Mouse (Mus musculus): ENCODE measurements at regions not wholly inside any gene's neighbourhood (a gene's known extent, or its start where the extent isn't known, plus 50 kb on each side); places are given as distances from the start of the nearest gene placed in this dataset.
A peak's percentile ranks its signal among the peaks of the same experiment; 100 is the strongest.

DNA sequence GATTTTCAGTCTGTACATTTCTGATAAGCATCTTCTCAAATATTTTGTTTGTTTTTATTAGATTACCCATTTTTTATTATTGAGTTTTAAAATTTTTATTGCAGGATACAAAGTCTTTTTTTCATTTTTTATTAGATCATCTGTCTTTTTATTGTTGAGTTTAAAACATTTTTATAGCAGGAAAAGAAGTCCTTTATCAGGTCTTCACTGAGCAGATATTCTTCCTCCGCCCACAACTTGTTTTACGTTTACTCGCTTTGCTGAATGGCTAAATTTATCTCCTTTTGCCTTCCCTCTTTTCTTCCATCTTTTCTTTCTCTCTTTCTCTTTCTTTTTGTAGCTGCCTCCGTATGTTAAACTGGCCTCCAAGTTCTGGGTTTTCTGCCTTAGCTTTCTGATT lies 721.5 kb downstream of the Adgrl2 start:
- H3K4me3 ChIP-seq (ENCODE audit: insufficient read depth, low read length): no peak overlapping the region
- H3K4me1 ChIP-seq (ENCODE audit: control insufficient read depth, insufficient read depth, low read length): no peaks in the 10 kb centered on the region
- H3K27ac ChIP-seq (ENCODE audit: insufficient read depth, low read length): no peak overlapping the region
- TF ChIP-seq CTCF (IDR thresholded peaks at IDR 0.05; ENCODE audit: borderline replicate concordance, insufficient read depth, low read length): no peak
- TF ChIP-seq POLR2A (IDR thresholded peaks at IDR 0.05; ENCODE audit: low read depth, low read length): no peak

DNA sequence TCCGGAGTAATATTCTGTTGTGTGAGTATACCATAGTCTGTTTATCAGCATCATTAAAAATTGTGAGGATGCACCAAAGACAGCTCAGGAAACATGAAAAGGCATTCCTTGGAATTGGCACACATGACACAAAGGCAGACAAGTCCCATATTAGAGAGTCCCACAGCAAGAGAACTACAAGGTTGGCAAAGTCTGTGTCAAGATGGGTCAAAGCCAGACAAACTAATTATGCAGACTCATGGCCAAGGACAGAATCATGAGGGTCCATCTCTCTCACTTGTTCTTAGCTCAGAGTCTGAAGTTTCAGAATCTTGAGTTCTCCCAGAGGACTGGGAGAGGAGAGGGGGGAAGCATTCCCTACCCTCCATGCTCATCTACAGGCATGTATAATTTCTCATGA lies 731.1 kb downstream of the Adgrl2 start:
- Histone ChIP-seq H3K4me1 (ENCODE audit: control insufficient read depth, insufficient read depth, low read length) (no peaks in the 10 kb centered on the region), H3K4me3 (ENCODE audit: insufficient read depth, low read length) (no peak overlapping the region), H3K27ac (ENCODE audit: insufficient read depth, low read length) (no peak overlapping the region)
- no peak for TF ChIP-seq POLR2A (IDR thresholded peaks at IDR 0.05; ENCODE audit: low read depth, low read length)
- TF ChIP-seq CTCF (IDR thresholded peaks at IDR 0.05; ENCODE audit: borderline replicate concordance, insufficient read depth, low read length): no peak

DNA sequence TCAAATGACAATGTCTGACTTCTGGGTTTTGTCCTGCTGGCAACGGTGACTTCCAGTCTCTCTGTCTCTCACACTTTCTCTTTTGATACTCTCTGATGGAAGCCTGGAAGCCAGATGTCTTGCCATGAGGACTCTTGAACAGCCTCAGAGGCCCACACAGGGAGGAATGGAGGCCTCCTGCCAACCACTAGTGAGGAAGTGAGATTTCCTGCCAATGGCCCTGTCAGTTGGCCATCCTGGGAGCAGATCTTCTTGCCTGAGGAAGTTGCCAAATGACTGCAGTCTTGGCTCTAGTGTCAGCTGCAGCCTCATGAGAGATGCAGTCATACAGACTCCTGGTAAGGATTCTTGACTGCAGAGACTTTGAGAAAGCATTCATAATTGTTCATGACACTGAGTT lies 741.7 kb downstream of the Adgrl2 start:
- TF ChIP-seq POLR2A (IDR thresholded peaks at IDR 0.05; ENCODE audit: low read depth, low read length): no peak
- no peak for TF ChIP-seq CTCF (IDR thresholded peaks at IDR 0.05; ENCODE audit: borderline replicate concordance, insufficient read depth, low read length)
- H3K27ac ChIP-seq (ENCODE audit: insufficient read depth, low read length): no peak overlapping the region
- H3K4me1 ChIP-seq (ENCODE audit: control insufficient read depth, insufficient read depth, low read length): no peaks in the 10 kb centered on the region
- H3K4me3 ChIP-seq (ENCODE audit: insufficient read depth, low read length): no peak overlapping the region

GRCm38 (mm10) chr3:148246786-148247185 lies 743.6 kb downstream of the Adgrl2 start:
- no peaks in the 10 kb centered on the region for H3K4me1 ChIP-seq (ENCODE audit: control insufficient read depth, insufficient read depth, low read length)
- TF ChIP-seq CTCF (IDR thresholded peaks at IDR 0.05; ENCODE audit: borderline replicate concordance, insufficient read depth, low read length) (no peak), POLR2A (IDR thresholded peaks at IDR 0.05; ENCODE audit: low read depth, low read length) (no peak)
- H3K4me3 ChIP-seq (ENCODE audit: insufficient read depth, low read length): no peak overlapping the region
- H3K27ac ChIP-seq (ENCODE audit: insufficient read depth, low read length): no peak overlapping the region

- TF ChIP-seq POLR2A (IDR thresholded peaks at IDR 0.05; ENCODE audit: low read depth, low read length) (no peak), CTCF (IDR thresholded peaks at IDR 0.05; ENCODE audit: borderline replicate concordance, insufficient read depth, low read length) (no peak)
- Histone ChIP-seq H3K4me3 (ENCODE audit: insufficient read depth, low read length) (no peak overlapping the region), H3K27ac (ENCODE audit: insufficient read depth, low read length) (no peak overlapping the region), H3K4me1 (ENCODE audit: control insufficient read depth, insufficient read depth, low read length) (no peaks in the 10 kb centered on the region)
Observed at GRCm38 (mm10) chr3:148238093-148238492, 752.3 kb downstream of the Adgrl2 start.

- H3K4me1 ChIP-seq (ENCODE audit: control insufficient read depth, insufficient read depth, low read length): no peaks in the 10 kb centered on the region
- H3K4me3 ChIP-seq (ENCODE audit: insufficient read depth, low read length): no peak overlapping the region
- TF ChIP-seq POLR2A (IDR thresholded peaks at IDR 0.05; ENCODE audit: low read depth, low read length) (no peak), CTCF (IDR thresholded peaks at IDR 0.05; ENCODE audit: borderline replicate concordance, insufficient read depth, low read length) (no peak)
- no peak overlapping the region for H3K27ac ChIP-seq (ENCODE audit: insufficient read depth, low read length)
Observed at GRCm38 (mm10) chr3:148237555-148237954, 752.8 kb downstream of the Adgrl2 start.

DNA sequence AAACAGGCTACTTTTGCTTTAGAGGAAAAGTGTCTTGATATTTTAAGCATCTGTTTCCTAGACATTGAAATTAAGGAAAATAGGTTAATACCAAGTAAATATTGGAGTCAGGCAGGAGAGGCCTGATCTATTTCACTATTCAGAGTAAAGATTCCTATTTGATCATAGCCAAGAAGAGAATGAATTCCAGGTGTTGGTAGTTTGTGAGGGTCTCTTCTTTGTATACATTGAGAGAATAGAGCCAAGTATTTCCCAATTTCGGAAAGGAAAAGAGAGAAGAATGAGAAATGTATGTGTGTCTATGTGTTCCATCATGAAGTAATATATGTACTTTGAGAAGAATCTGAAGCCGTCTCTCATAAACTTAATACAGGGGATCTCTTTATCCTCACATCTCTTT lies 756.7 kb downstream of the Adgrl2 start:
- Histone ChIP-seq H3K4me3 (ENCODE audit: insufficient read depth, low read length) (no peak overlapping the region), H3K27ac (ENCODE audit: insufficient read depth, low read length) (no peak overlapping the region), H3K4me1 (ENCODE audit: control insufficient read depth, insufficient read depth, low read length) (no peaks in the 10 kb centered on the region)
- TF ChIP-seq POLR2A (IDR thresholded peaks at IDR 0.05; ENCODE audit: low read depth, low read length) (no peak), CTCF (IDR thresholded peaks at IDR 0.05; ENCODE audit: borderline replicate concordance, insufficient read depth, low read length) (no peak)

DNA sequence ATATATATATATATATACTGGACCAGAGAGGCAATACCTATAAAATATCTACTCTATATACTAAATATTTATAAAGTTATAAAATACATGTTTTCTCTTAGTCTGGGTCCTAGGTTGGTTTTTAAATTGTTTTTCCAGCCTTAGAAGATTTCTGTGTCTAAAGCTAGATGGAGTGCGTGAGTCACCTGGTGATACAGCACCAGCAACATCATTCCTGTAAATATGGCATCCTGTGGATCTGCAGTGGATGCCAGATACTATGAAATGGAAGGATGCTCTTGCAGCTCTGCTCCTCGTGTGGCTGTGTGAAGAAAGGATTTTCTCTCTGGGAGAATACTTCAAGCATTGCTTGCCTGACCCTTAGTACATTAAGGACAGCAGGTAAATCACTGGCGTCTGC lies 761.2 kb downstream of the Adgrl2 start:
- no peak overlapping the region for H3K27ac ChIP-seq (ENCODE audit: insufficient read depth, low read length)
- TF ChIP-seq POLR2A (IDR thresholded peaks at IDR 0.05; ENCODE audit: low read depth, low read length) (no peak), CTCF (IDR thresholded peaks at IDR 0.05; ENCODE audit: borderline replicate concordance, insufficient read depth, low read length) (no peak)
- H3K4me3 ChIP-seq (ENCODE audit: insufficient read depth, low read length): no peak overlapping the region
- peaks cover 4% of the 10 kb centered on the region for H3K4me1 ChIP-seq (ENCODE audit: control insufficient read depth, insufficient read depth, low read length)

DNA sequence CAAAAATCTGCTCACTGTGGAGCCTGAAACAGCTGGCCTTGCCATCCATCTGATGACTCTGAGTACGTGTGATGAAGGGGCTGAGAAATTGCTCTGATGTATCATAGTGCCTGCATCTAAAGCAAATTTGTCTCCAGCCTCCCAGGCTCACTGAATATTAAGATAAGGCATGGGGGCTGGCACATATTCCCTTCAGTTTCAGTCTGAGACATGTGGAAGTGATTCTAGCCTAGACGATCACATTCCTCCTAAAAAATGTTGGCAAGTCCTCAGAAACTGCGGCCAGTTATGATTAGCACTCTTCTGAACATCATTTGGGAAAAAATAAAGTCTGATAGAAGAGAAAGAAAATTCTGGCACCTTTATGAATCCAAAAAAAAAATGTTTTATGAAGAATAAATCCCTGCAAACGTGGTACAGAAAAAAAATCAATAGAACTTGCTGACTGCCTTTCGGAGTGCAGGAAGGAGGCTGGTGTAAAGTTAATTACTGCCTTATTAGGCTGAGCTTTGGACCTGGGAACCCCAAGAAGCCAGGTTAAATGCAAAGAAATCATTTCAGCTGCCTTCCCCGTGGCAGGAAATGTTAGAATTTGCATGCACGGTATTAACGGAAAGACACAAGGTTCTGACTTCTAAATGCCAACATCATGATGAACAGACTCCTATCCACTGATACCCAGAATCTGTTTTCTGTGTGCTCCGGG lies 762.2 kb downstream of the Adgrl2 start:
- TF ChIP-seq POLR2A (IDR thresholded peaks at IDR 0.05; ENCODE audit: low read depth, low read length): no peak
- no peak for TF ChIP-seq CTCF (IDR thresholded peaks at IDR 0.05; ENCODE audit: borderline replicate concordance, insufficient read depth, low read length)
- Histone ChIP-seq H3K4me3 (ENCODE audit: insufficient read depth, low read length) (no peak overlapping the region), H3K4me1 (ENCODE audit: control insufficient read depth, insufficient read depth, low read length) (peaks cover 4% of the 10 kb centered on the region), H3K27ac (ENCODE audit: insufficient read depth, low read length) (peak overlapping the region; percentile 87)

- no peak for TF ChIP-seq POLR2A (IDR thresholded peaks at IDR 0.05; ENCODE audit: low read depth, low read length)
- no peak for TF ChIP-seq CTCF (IDR thresholded peaks at IDR 0.05; ENCODE audit: borderline replicate concordance, insufficient read depth, low read length)
- Histone ChIP-seq H3K27ac (ENCODE audit: insufficient read depth, low read length) (no peak overlapping the region), H3K4me3 (ENCODE audit: insufficient read depth, low read length) (no peak overlapping the region), H3K4me1 (ENCODE audit: control insufficient read depth, insufficient read depth, low read length) (no peaks in the 10 kb centered on the region)
Observed at GRCm38 (mm10) chr3:148220826-148221225, 769.5 kb downstream of the Adgrl2 start.

All from embryonic fibroblast, embryonic 13.5 days (primary cell).